Mouse (Mus musculus) MEL (cell line): ENCODE results near the gene Timp2. TPM values are rescaled to one million over a fixed set of nuclear protein-coding genes. Genes with fewer than 3 reads are reported as not detected.

Experiments used
- DNase-seq: peaks from one replicate; pipeline ENCODE4 v3.0.0; 2011; ENCODE audit warnings: low read depth, low spot score
- H3K27ac ChIP-seq: 2 replicates; pipeline ENCODE4 v1.5.1; 2012; ENCODE audit warnings: low read depth, mild to moderate bottlenecking, control low read depth, low read length, moderate library complexity; ENCODE audit not compliant: control insufficient read depth
- H3K27me3 ChIP-seq, 2 experiments: fragments of 150-350 bp in 1 of 2; sonication (generic) in 1 of 2; 2 replicates each; pipeline ENCODE4 v1.6.1; 2012; ENCODE audit warnings: low read length in 2 of 2, mild to moderate bottlenecking in 2 of 2, improper control_type of control experiment in 1 of 2, moderate library complexity in 1 of 2; ENCODE audit not compliant: insufficient read depth in 2 of 2, control insufficient read depth in 1 of 2
- H3K36me3 ChIP-seq, 2 experiments: 2 replicates each; pipeline ENCODE4 v1.6.1; 2012 to 2014; ENCODE audit warnings: low read length in 2 of 2, improper control_type of control experiment in 1 of 2, inconsistent platforms in 1 of 2, mild to moderate bottlenecking in 1 of 2; ENCODE audit not compliant: insufficient read depth in 2 of 2, control insufficient read depth in 1 of 2
- H3K4me1 ChIP-seq, 2 experiments: fragments of 150-350 bp in 1 of 2; sonication (generic) in 1 of 2; 2 replicates each; pipeline ENCODE4 v1.6.1; 2012; ENCODE audit warnings: low read length in 2 of 2, improper control_type of control experiment in 1 of 2, mild to moderate bottlenecking in 1 of 2; ENCODE audit not compliant: insufficient read depth in 2 of 2, control insufficient read depth in 1 of 2
- H3K4me3 ChIP-seq, 2 experiments: fragments of 150-350 bp in 1 of 2; sonication (generic) in 1 of 2; 2 replicates each; pipeline ENCODE4 v1.5.1; 2012; ENCODE audit warnings: low read depth in 2 of 2, low read length in 2 of 2, mild to moderate bottlenecking in 2 of 2, moderate library complexity in 2 of 2, control low read depth in 1 of 2, improper control_type of control experiment in 1 of 2; ENCODE audit not compliant: control insufficient read depth in 1 of 2, insufficient read depth in 1 of 2
- H3K79me2 ChIP-seq: 2 replicates; pipeline ENCODE4 v1.6.1; 2012; ENCODE audit warnings: mild to moderate bottlenecking, low read length, moderate library complexity; ENCODE audit not compliant: control insufficient read depth, poor library complexity, insufficient read depth
- H3K9ac ChIP-seq: 2 replicates; pipeline ENCODE4 v1.6.1; 2012; ENCODE audit warnings: low read depth, mild to moderate bottlenecking, control low read depth, low read length, moderate library complexity; ENCODE audit not compliant: control insufficient read depth, poor library complexity, severe bottlenecking
- H3K9me3 ChIP-seq: fragments of 150-350 bp; sonication (generic); replicated peaks from 2 replicates; pipeline ENCODE4 v1.6.1; 2012; ENCODE audit warnings: mild to moderate bottlenecking, low read length, improper control_type of control experiment, moderate library complexity; ENCODE audit not compliant: insufficient read depth
- BHLHE40 ChIP-seq: IDR thresholded peaks from 2 replicates; pipeline ENCODE4 v1.6.1; 2012; ENCODE audit warnings: low read depth, mild to moderate bottlenecking, inconsistent platforms, low read length, improper control_type of control experiment, borderline replicate concordance
- CHD1 ChIP-seq: IDR thresholded peaks from 2 replicates; pipeline ENCODE4 v1.6.1; 2012; ENCODE audit warnings: low read depth, mild to moderate bottlenecking, inconsistent platforms, low read length, improper control_type of control experiment
- CHD2 ChIP-seq: IDR thresholded peaks from 2 replicates; pipeline ENCODE4 v1.6.1; 2011; ENCODE audit warnings: low read length, improper control_type of control experiment
- CTCF ChIP-seq, 3 experiments: IDR thresholded peaks in 2 of 3; conservative IDR thresholded peaks in 1 of 3; 2 replicates each; pipeline ENCODE4 v1.5.1; 2011 to 2012; ENCODE audit warnings: low read length in 3 of 3, low read depth in 2 of 3, mild to moderate bottlenecking in 2 of 3, improper control_type of control experiment in 1 of 3, inconsistent platforms in 1 of 3, mixed read lengths in 1 of 3, moderate library complexity in 1 of 3; ENCODE audit not compliant: control insufficient read depth in 1 of 3, insufficient read depth in 1 of 3, poor library complexity in 1 of 3, severe bottlenecking in 1 of 3
- E2F4 ChIP-seq: IDR thresholded peaks from 2 replicates; pipeline ENCODE4 v1.6.1; 2011; ENCODE audit warnings: low read depth, low read length, improper control_type of control experiment, borderline replicate concordance
- ELF1 ChIP-seq: IDR thresholded peaks from 2 replicates; pipeline ENCODE4 v1.6.1; 2014; ENCODE audit warnings: low read depth, mild to moderate bottlenecking, inconsistent platforms, low read length, improper control_type of control experiment, moderate library complexity
- EP300 ChIP-seq, 2 experiments: IDR thresholded peaks; 2 replicates each; pipeline ENCODE4 v1.6.1; 2011; ENCODE audit warnings: improper control_type of control experiment in 2 of 2, low read length in 2 of 2, low read depth in 1 of 2, mild to moderate bottlenecking in 1 of 2
- ETS1 ChIP-seq: IDR thresholded peaks from 2 replicates; pipeline ENCODE4 v1.6.1; 2012; ENCODE audit warnings: low read depth, mild to moderate bottlenecking, inconsistent platforms, low read length, improper control_type of control experiment, moderate library complexity
- GABPA ChIP-seq: IDR thresholded peaks from 2 replicates; pipeline ENCODE4 v1.6.1; 2012; ENCODE audit warnings: low read depth, mild to moderate bottlenecking, inconsistent platforms, low read length, improper control_type of control experiment, moderate library complexity
- GATA1 ChIP-seq: IDR thresholded peaks from 2 replicates; pipeline ENCODE4 v1.6.1; 2011; ENCODE audit warnings: low read depth, low read length, improper control_type of control experiment
- HCFC1 ChIP-seq: IDR thresholded peaks from 2 replicates; pipeline ENCODE4 v1.6.1; 2012; ENCODE audit warnings: low read depth, mild to moderate bottlenecking, inconsistent platforms, low read length, improper control_type of control experiment, moderate library complexity
- JUND ChIP-seq: IDR thresholded peaks from 2 replicates; pipeline ENCODE4 v1.6.1; 2011; ENCODE audit warnings: low read depth, mild to moderate bottlenecking, improper control_type of control experiment, low read length
- KAT2A ChIP-seq: conservative IDR thresholded peaks from 2 replicates; pipeline ENCODE4 v1.6.1; 2012; ENCODE audit warnings: low read depth, low read length, improper control_type of control experiment, inconsistent platforms
- MAFK ChIP-seq: IDR thresholded peaks from 2 replicates; pipeline ENCODE4 v1.6.1; 2011; ENCODE audit warnings: low read depth, mild to moderate bottlenecking, low read length, improper control_type of control experiment, borderline replicate concordance
- MAX ChIP-seq: IDR thresholded peaks from 2 replicates; pipeline ENCODE4 v1.6.1; 2011; ENCODE audit warnings: low read length, improper control_type of control experiment
- MEF2A ChIP-seq: IDR thresholded peaks from 2 replicates; pipeline ENCODE4 v1.6.1; 2014; ENCODE audit warnings: low read depth, mild to moderate bottlenecking, inconsistent platforms, low read length, improper control_type of control experiment; ENCODE audit not compliant: poor library complexity, insufficient replicate concordance, severe bottlenecking; ENCODE audit errors: extremely low read depth
- MXI1 ChIP-seq: IDR thresholded peaks from 2 replicates; pipeline ENCODE4 v1.6.1; 2011; ENCODE audit warnings: mild to moderate bottlenecking, low read depth, low read length, improper control_type of control experiment
- MYB ChIP-seq: IDR thresholded peaks from 2 replicates; pipeline ENCODE4 v1.6.1; 2011; ENCODE audit warnings: mild to moderate bottlenecking, low read depth, low read length, improper control_type of control experiment
- NRF1 ChIP-seq: IDR thresholded peaks from 2 replicates; pipeline ENCODE4 v1.6.1; 2014; ENCODE audit warnings: low read depth, mild to moderate bottlenecking, inconsistent platforms, low read length, improper control_type of control experiment, moderate library complexity; ENCODE audit not compliant: poor library complexity, insufficient read depth, severe bottlenecking
- POLR2A ChIP-seq, 2 experiments: IDR thresholded peaks; 2 replicates each; pipeline ENCODE4 v1.6.1; 2011 to 2012; ENCODE audit warnings: low read length in 2 of 2, mild to moderate bottlenecking in 2 of 2, control low read depth in 1 of 2, improper control_type of control experiment in 1 of 2, low read depth in 1 of 2, moderate library complexity in 1 of 2; ENCODE audit not compliant: control insufficient read depth in 1 of 2, insufficient read depth in 1 of 2, poor library complexity in 1 of 2
- POLR2AphosphoS5 ChIP-seq: IDR thresholded peaks from 2 replicates; pipeline ENCODE4 v1.6.1; 2012; ENCODE audit warnings: low read depth, borderline replicate concordance, mild to moderate bottlenecking, inconsistent platforms, low read length, moderate library complexity, mixed read lengths
- RAD21 ChIP-seq: IDR thresholded peaks from 2 replicates; pipeline ENCODE4 v1.6.1; 2011; ENCODE audit warnings: mild to moderate bottlenecking, low read depth, low read length, improper control_type of control experiment
- SIN3A ChIP-seq: IDR thresholded peaks from 2 replicates; pipeline ENCODE4 v1.6.1; 2012; ENCODE audit warnings: low read length, improper control_type of control experiment, inconsistent platforms
- SMC3 ChIP-seq: IDR thresholded peaks from 2 replicates; pipeline ENCODE4 v1.6.1; 2011; ENCODE audit warnings: low read depth, low read length, improper control_type of control experiment
- TAL1 ChIP-seq: IDR thresholded peaks from 2 replicates; pipeline ENCODE4 v1.6.1; 2012; ENCODE audit warnings: mild to moderate bottlenecking, inconsistent platforms, low read length, moderate library complexity, mixed read lengths
- TBP ChIP-seq: IDR thresholded peaks from 2 replicates; pipeline ENCODE4 v1.8.0; 2011; ENCODE audit warnings: low read depth, low read length, improper control_type of control experiment
- UBTF ChIP-seq: IDR thresholded peaks from 2 replicates; pipeline ENCODE4 v1.6.1; 2012; ENCODE audit warnings: low read depth, mild to moderate bottlenecking, inconsistent platforms, low read length, improper control_type of control experiment, moderate library complexity, borderline replicate concordance; ENCODE audit not compliant: insufficient read depth
- USF2 ChIP-seq, 2 experiments: IDR thresholded peaks; 2 replicates each; pipeline ENCODE4 v1.6.1; 2011 to 2012; ENCODE audit warnings: improper control_type of control experiment in 2 of 2, low read length in 2 of 2, borderline replicate concordance in 1 of 2, inconsistent platforms in 1 of 2, low read depth in 1 of 2, mild to moderate bottlenecking in 1 of 2; ENCODE audit not compliant: insufficient read depth in 1 of 2
- ZC3H11A ChIP-seq: IDR thresholded peaks from 2 replicates; pipeline ENCODE4 v1.6.1; 2012; ENCODE audit warnings: low read depth, mild to moderate bottlenecking, inconsistent platforms, low read length, improper control_type of control experiment
- ZKSCAN1 ChIP-seq: IDR thresholded peaks from 2 replicates; pipeline ENCODE4 v1.6.1; 2012; ENCODE audit warnings: low read depth, mild to moderate bottlenecking, inconsistent platforms, low read length, improper control_type of control experiment, moderate library complexity
- ZMIZ1 ChIP-seq: IDR thresholded peaks from 2 replicates; pipeline ENCODE4 v1.6.1; 2012; ENCODE audit warnings: low read depth, mild to moderate bottlenecking, inconsistent platforms, low read length, improper control_type of control experiment, moderate library complexity
- polyA plus RNA-seq, 2 experiments: library from polyadenylated mRNA; stranded (reverse) in 1 of 2; unstranded in 1 of 2; fragments of >175 nt in 1 of 2; fragments of >200 nt in 1 of 2; gene quantifications; 2 replicates each; pipeline versions ENCODE4 v1.2.1 to v1.2.4; 2012; ENCODE audit warnings: low replicate concordance in 2 of 2, low read depth in 1 of 2; ENCODE audit not compliant: insufficient read length in 2 of 2, insufficient read depth in 1 of 2, missing spikeins in 1 of 2
- total RNA-seq: library from RNA; depleted of rRNA; stranded (reverse); fragments of 300-350 nt; gene quantifications from 2 replicates; pipeline ENCODE4 v1.2.3, GENCODE M21; 2012; rRNA removed

Timp2 gene
- total RNA-seq (not detected in 2 replicates), polyA plus RNA-seq (not detected)

GRCm38 (mm10) chr11:118355640-118356039, at the start of gene Timp2:
Gene Timp2 (minus strand): TSS chr11:118355740.
- Histone ChIP-seq H3K36me3 (no peaks in the 10 kb centered on the region), H3K9ac (no peak within 1 kb of the TSS), H3K27ac (no peak within 1 kb of the TSS), H3K9me3 (no peaks in the 10 kb centered on the region), H3K4me3 (no peak within 1 kb of the TSS), H3K79me2 (no peaks in the 10 kb centered on the region), H3K4me1 (no peaks in the 10 kb centered on the region), H3K27me3 (peaks cover 0 to 2% of the 10 kb centered on the region in 2 experiments; a peak in 3 of 4 replicates)
- DNase-seq: no peak
- no peak for TF ChIP-seq ETS1
- TF ChIP-seq GATA1: no peak
- TF ChIP-seq JUND: no peak
- no peak for TF ChIP-seq ZMIZ1
- no peak for TF ChIP-seq TAL1
- no peak for TF ChIP-seq POLR2AphosphoS5
- no peak for TF ChIP-seq CHD2
- no peak for TF ChIP-seq TBP
- TF ChIP-seq CTCF (IDR thresholded peaks at IDR 0.05 in 2 of 3, conservative IDR thresholded peaks at IDR 0.05 in 1 of 3; ENCODE audit: control insufficient read depth in 1 of 3, insufficient read depth in 1 of 3, low read depth in 2 of 3, low read length in 3 of 3, poor library complexity in 1 of 3, severe bottlenecking in 1 of 3): no peak
- no peak for TF ChIP-seq RAD21
- TF ChIP-seq SMC3: no peak
- TF ChIP-seq NRF1: no peak
- no peak for TF ChIP-seq MEF2A
- no peak for TF ChIP-seq ZKSCAN1
- no peak for TF ChIP-seq HCFC1
- TF ChIP-seq MAX: no peak
- TF ChIP-seq MXI1: no peak
- no peak for TF ChIP-seq USF2 (IDR thresholded peaks at IDR 0.05; ENCODE audit: borderline replicate concordance in 1 of 2, insufficient read depth in 1 of 2, low read depth in 1 of 2, low read length in 2 of 2)
- no peak for TF ChIP-seq EP300 (IDR thresholded peaks at IDR 0.05; ENCODE audit: low read depth in 1 of 2, low read length in 2 of 2)

- Histone ChIP-seq H3K27me3 (no peaks in the 10 kb centered on the region), H3K4me1 (peaks cover 5 to 14% of the 10 kb centered on the region in 2 experiments; a peak in 3 of 4 replicates)
- no peak for TF ChIP-seq POLR2A (IDR thresholded peaks at IDR 0.05; ENCODE audit: control insufficient read depth in 1 of 2, insufficient read depth in 1 of 2, low read depth in 1 of 2, low read length in 2 of 2, poor library complexity in 1 of 2)
- TF ChIP-seq ZC3H11A: no peak
- TF ChIP-seq MXI1: no peak
- no peak for TF ChIP-seq NRF1
- no peak for TF ChIP-seq SIN3A
- TF ChIP-seq CHD2: no peak
- no peak for TF ChIP-seq JUND
- no peak for TF ChIP-seq MAFK
- TF ChIP-seq UBTF: no peak
- TF ChIP-seq E2F4: no peak
- TF ChIP-seq BHLHE40: no peak
- TF ChIP-seq MYB: no peak
- no peak for TF ChIP-seq ELF1
- no peak for TF ChIP-seq CHD1
- no peak for TF ChIP-seq GABPA
- no peak for TF ChIP-seq KAT2A
- no peak for TF ChIP-seq USF2 (IDR thresholded peaks at IDR 0.05; ENCODE audit: borderline replicate concordance in 1 of 2, insufficient read depth in 1 of 2, low read depth in 1 of 2, low read length in 2 of 2)
- no peak for TF ChIP-seq CTCF (IDR thresholded peaks at IDR 0.05 in 2 of 3, conservative IDR thresholded peaks at IDR 0.05 in 1 of 3; ENCODE audit: control insufficient read depth in 1 of 3, insufficient read depth in 1 of 3, low read depth in 2 of 3, low read length in 3 of 3, poor library complexity in 1 of 3, severe bottlenecking in 1 of 3)
These were observed 49.8 kb upstream of the Timp2 start for GRCm38 (mm10) chr11:118405311-118405710.

More at GRCm38 (mm10) chr11:118405311-118405710, 49.8 kb upstream of the Timp2 start:
- Histone ChIP-seq H3K4me3 (no peak overlapping the region), H3K36me3 (peaks cover 0 to 13% of the 10 kb centered on the region in 2 experiments; a peak in 2 of 4 replicates), H3K79me2 (no peaks in the 10 kb centered on the region), H3K27ac (no peak overlapping the region), H3K9me3 (no peaks in the 10 kb centered on the region), H3K9ac (no peak overlapping the region)
- DNase-seq: no peak
